ENCODE assay signal across 14 mouse cellular contexts in genomic region chr11:51388892-51389340, GRCm38 (mm10).
DNase-seq lines count a peak whose midpoint lies in the region; ATAC-seq lines count a peak whose summit lies in the region.
"Had no signal": no experiment of that assay in that cellular context is flagged by ENCODE, and none has a peak within 500 bp of the region (broad histone marks: within the 10 kb centered on the region; RNA-seq: fewer than 3 reads in every experiment).

No protein-coding gene starts in this region.

- H3K27me3 ChIP-seq in midbrain, embryonic 10.5 days (ENCODE audit: low read depth, poor library complexity, severe bottlenecking): no peaks in the 10 kb centered on the region
- no peaks in the 10 kb centered on the region for H3K27me3 ChIP-seq in midbrain, embryonic 14.5 days (ENCODE audit: control insufficient read depth, insufficient read depth, low read length)
- H3K27me3 ChIP-seq in limb, embryonic 13.5 days: no peaks in the 10 kb centered on the region; the same call in 1 of the 2 replicates

- H3K4me2 ChIP-seq in midbrain, embryonic 14.5 days (ENCODE audit: low read length): no peak overlapping the region
- H3K4me2 ChIP-seq in limb, embryonic 13.5 days (replicated peaks): peak overlapping the region; percentile 53
- H3K4me2 ChIP-seq: liver, embryonic 11.5 days had no signal

- WGBS in midbrain, embryonic 10.5 days: 65% methylated on average over 8 of the region's 8 CpGs
- 64% methylated on average over 8 of the region's 8 CpGs for WGBS in midbrain, embryonic 14.5 days
- 16% methylated on average over 8 of the region's 8 CpGs for WGBS in limb, embryonic 13.5 days

- no peak overlapping the region for H3K4me3 ChIP-seq in midbrain, embryonic 10.5 days
- no peak overlapping the region for H3K4me3 ChIP-seq in midbrain, embryonic 14.5 days (replicated peaks; ENCODE audit: low read depth, low read length)
- H3K4me3 ChIP-seq in limb, embryonic 13.5 days: no peak overlapping the region
- H3K4me3 ChIP-seq: left cerebral cortex, adult 2 months had no signal

- H3K9ac ChIP-seq in midbrain, embryonic 14.5 days (replicated peaks; ENCODE audit: low read length): no peak overlapping the region
- no peak overlapping the region for H3K9ac ChIP-seq in limb, embryonic 13.5 days

- no peak for ATAC-seq in midbrain, embryonic 14.5 days (ENCODE audit: low FRiP score, low TSS enrichment)
- no peak for ATAC-seq in limb, embryonic 13.5 days (ENCODE audit: low FRiP score, low read depth)
- ATAC-seq: midbrain, embryonic 16.5 days; Patski had no signal

- H3K36me3 ChIP-seq in midbrain, embryonic 10.5 days: no peaks in the 10 kb centered on the region
- H3K36me3 ChIP-seq in midbrain, embryonic 14.5 days (ENCODE audit: control insufficient read depth, insufficient read depth, low read length): no peaks in the 10 kb centered on the region
- H3K36me3 ChIP-seq in limb, embryonic 13.5 days: no peaks in the 10 kb centered on the region

- H3K9me3 ChIP-seq in midbrain, embryonic 10.5 days (replicated peaks): no peaks in the 10 kb centered on the region
- no peaks in the 10 kb centered on the region for H3K9me3 ChIP-seq in midbrain, embryonic 14.5 days (ENCODE audit: control insufficient read depth, low read length)
- no peaks in the 10 kb centered on the region for H3K9me3 ChIP-seq in limb, embryonic 13.5 days

- peak; percentile 12 for DNase-seq in cerebellum, adult 11-12 months
- DNase-seq in cerebellum, adult 18-20 months: no peak
- DNase-seq in midbrain, embryonic 10.5 days (ENCODE audit: low spot score): no peak
- DNase-seq in midbrain, embryonic 14.5 days: no peak
- DNase-seq in urinary bladder, adult 2 months (ENCODE audit: low spot score): no peak
- no peak for DNase-seq in thymus, postnatal 0 days (ENCODE audit: low spot score)
- DNase-seq in spleen, postnatal 4 days (ENCODE audit: low spot score in 2 of 2): no peak
- DNase-seq: cerebellum, adult 11 months; kidney, adult 11 months had no signal

- H3K27ac ChIP-seq in midbrain, embryonic 10.5 days (replicated peaks): 0 out of 2 replicates have a peak overlapping the region, but pooled peaks have one; percentile 6
- no peak overlapping the region for H3K27ac ChIP-seq in midbrain, embryonic 14.5 days (replicated peaks; ENCODE audit: low read depth, low read length)
- peak overlapping the region; percentile 28; the same call in 1 of the 2 replicates for H3K27ac ChIP-seq in limb, embryonic 13.5 days
- H3K27ac ChIP-seq: left cerebral cortex, adult 2 months had no signal

- H3K4me1 ChIP-seq in midbrain, embryonic 10.5 days: peaks cover 12% of the 10 kb centered on the region
- no peaks in the 10 kb centered on the region for H3K4me1 ChIP-seq in midbrain, embryonic 14.5 days (ENCODE audit: control insufficient read depth, insufficient read depth, low read length)
- peaks cover 55% of the 10 kb centered on the region for H3K4me1 ChIP-seq in limb, embryonic 13.5 days
